Mouse (Mus musculus) right cerebral cortex, postnatal 10 days (tissue): ENCODE data around the gene D330020A13Rik.
A peak's percentile ranks its signal among the peaks of the same experiment; 100 is the strongest.
"Not testable (repeated sequence)": the region's sequence is repeated elsewhere in the genome, so short reads cannot be mapped to it uniquely, and the experiment has no call there.

ENCODE experiments used
- DNase-seq, 2 experiments: peaks; one replicate each; pipeline ENCODE4 v3.0.0; 2021; ENCODE audit warnings: low spot score in 2 of 2

D330020A13Rik gene

DNA sequence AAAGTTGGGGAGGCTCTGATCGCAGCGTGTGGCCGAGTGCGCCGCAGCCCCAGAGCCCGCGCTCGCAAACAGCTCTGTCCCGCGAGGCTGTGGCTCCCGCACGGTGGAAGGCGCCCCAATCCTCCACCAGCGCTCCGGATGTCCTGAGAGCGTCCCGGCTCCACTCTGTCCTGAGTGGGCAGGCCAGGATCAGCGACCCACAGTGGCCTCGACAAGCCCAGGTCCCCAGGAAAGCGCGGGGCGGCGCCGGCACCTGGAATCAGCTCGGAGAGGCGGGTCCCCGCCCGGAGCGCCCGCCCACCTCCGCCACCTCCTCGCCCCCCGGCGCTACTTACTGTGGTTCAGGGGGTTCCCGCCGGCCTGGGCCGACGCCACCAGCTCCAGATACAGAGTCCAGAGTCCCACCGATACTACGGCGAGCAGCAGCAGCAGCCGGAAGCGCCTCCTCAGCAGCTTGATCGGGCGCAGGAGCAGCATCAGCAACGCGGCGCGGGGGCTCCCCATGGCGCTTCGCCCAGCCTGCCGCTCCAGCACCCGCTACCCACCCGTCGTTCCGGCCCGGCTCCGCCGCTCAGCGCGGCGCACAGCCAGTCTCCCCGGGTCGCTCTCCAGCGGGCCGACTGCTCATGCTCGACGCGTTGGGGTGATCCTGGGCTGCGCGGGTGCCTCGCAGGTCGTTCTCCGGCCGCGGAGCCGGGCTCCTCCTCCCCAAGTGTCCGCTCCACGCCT, at the start of gene D330020A13Rik, which contains the start of gene B4galnt3:
Gene D330020A13Rik (plus strand): TSS at position 309 of the 729 bp plus-strand sequence.
Gene B4galnt3 (minus strand): TSS at position 504 of the 729 bp plus-strand sequence.
- peak; percentile 60 to 74 for DNase-seq

DNA sequence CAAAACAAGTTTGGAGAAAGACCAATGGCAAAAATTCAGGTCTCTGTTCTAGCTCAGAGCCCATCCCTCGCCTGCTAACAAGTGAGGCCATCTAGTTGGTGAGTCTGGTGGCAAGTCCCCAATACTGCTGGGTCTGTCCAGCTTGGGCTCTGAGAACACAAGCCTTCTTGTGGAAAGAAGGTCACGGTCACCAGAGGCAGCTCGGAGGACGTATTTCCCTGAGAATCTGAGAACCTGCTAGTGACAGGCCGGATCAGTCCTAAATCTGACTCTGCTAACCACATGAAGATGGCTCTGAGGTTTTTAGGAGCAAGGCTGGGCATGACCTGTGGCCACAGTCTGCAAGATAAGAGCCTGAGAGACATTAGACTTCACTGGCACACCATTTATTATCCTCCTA, 47.5 kb upstream of the D330020A13Rik start:
- DNase-seq: no peak

DNA sequence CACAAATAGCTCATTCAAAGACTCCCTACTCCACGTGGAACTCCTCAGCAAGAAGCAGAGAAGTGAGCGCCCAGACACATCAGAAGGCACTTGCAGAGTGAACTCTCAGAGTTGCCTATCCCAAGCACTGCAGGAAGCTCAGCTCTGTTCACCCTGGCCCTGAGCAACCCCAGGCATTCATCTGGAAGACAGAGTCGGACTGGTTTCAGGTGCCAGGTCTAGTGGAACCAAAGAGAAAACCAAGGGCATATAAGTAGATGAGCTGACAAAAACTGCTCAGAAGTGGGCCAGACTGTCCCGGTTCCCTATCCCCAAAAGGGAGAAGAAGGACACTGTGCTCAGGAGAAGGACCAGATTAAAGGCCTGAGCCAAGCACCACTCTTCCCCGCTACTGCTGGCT, 44.3 kb upstream of the D330020A13Rik start:
- DNase-seq: no peak

DNA sequence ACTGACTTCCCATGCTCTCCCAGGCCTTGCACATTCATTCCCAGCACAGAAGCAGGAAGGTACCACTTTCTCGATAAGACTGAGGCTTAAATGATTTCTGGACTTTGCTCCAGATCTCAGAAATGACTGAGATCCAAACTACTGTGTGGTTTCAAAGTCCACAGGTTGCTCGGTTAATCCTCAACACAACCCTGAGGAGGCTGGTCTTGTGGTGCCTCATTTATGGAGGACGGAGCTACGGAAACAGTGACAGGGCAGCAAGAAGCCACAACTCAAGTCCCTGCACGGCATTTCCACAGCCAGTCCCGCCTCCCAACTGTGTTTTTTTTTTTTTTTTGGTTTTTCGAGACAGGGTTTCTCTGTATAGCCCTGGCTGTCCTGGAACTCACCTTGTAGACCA, 43.2 kb upstream of the D330020A13Rik start:
- no peak for DNase-seq

DNA sequence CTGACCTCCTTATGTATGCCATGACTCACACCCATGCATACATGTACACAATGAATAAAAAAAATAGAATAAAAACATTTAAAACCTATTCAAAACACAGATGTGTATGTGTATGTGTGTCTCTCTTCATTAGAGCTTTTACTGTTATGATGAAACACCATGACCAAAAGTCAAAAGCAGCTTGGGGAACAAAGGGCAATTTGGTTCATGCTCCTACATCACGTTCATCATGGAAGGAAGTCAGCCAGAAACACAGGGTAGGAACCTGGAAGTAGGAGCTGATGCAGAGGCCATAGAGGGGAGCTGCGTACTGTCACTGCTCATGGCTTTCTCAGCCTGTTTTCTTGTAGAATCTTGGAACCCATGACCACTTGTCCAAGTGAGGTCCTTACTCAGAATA, 41.4 kb upstream of the D330020A13Rik start:
- no peak for DNase-seq

DNA sequence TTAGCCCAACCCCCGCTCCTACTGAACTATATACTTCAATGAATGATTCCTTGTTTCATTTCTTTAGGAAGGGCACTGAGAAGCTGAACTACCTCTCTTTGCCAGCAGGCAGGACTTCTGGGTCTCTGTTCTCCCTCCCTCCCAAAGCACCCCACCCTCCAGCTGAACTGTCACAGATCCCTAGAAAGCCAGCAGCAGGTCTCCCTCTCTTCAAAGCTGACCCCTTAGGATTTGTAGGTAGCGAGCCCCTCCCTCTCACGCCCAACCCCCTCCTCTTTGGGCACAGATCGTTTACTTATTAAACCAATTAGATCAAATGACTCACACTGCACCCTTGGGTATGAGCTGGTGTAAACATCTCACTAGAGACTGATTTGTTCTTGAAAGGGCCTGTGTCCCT, 39.5 kb upstream of the D330020A13Rik start:
- DNase-seq: no peak

DNA sequence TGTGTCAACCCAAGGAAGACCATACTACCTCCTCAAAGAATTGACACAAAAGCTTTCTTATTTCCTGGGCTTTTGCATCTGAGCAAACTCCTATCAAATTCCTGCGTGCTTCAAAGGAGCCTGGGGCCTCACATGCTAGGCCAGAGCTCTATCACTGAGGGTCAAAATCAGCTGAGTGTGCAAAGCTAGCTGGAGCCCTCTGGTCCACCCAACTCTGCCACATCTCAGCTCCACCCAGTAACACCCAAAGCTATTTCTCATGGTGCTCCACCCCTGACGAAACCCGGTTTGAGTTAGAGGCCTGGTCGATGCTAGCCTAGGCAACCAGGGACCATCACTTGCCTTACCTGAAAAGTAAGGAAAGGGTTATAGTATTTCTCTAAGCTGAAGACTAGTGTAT, 39.0 kb upstream of the D330020A13Rik start:
- DNase-seq: no peak

DNA sequence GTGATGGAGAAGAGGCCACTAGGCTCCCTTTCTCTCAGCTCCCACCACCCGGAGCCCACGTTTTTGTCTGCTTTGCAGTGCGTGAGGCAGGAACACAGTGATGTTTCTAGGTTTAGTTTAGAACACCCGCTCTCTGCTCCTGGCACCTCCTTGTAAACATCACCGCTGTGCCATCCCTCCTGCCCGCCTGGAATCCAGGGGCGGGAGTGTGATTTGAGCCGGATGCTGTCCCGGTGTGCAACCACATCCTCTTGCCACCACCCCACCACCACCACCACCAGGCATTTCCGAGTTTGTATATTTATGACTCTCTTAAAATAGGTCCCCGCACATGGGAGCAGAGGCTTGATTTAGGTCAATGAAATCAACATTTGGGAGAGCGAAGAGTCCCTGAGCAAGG, 38.5 kb upstream of the D330020A13Rik start:
- DNase-seq: no peak

DNA sequence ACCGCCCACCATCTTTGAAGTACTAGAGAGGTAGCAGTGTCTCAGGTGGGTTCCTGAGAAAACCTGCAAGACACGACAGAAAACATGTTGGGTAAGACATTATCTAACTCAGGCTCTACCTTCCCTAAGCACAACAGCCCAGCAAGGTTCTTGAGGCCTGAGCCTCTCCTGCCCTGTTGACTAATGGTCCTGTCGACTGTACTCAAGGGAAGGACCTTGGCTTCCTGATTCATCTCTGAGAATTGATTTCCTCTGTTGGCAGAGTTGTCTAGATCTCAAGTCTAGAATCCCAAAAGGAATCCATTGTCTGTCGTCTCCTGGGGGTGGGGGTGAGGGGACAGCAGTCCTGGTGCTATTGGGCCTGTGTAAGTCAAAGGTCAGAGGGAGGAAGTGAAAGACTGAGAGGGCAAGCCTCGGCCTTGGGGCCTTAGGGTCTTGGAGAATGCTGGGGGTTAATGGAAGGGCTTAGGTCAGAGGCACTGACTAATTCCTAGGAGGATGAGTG, 37.7 kb upstream of the D330020A13Rik start:
- no peak for DNase-seq

DNA sequence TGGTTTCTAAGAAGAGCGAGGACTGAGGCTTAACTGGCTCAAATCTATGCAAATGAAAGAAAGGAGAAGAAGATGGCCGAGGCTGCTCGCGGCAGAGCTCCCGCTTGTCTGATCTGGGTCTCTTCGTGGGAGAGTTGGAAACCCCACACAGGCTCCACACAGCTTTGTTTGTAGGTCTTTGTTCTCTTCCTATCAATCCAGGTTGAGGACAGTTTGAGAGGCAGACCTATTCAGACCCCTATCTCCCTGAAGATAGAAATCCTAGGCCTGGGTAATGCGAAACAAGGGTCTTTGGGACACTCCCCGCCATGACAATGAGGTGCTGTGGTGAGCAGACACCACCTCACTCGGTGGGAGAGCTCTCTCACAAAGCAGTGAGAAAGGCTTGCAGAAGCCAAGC, 34.7 kb upstream of the D330020A13Rik start:
- no peak for DNase-seq

DNA sequence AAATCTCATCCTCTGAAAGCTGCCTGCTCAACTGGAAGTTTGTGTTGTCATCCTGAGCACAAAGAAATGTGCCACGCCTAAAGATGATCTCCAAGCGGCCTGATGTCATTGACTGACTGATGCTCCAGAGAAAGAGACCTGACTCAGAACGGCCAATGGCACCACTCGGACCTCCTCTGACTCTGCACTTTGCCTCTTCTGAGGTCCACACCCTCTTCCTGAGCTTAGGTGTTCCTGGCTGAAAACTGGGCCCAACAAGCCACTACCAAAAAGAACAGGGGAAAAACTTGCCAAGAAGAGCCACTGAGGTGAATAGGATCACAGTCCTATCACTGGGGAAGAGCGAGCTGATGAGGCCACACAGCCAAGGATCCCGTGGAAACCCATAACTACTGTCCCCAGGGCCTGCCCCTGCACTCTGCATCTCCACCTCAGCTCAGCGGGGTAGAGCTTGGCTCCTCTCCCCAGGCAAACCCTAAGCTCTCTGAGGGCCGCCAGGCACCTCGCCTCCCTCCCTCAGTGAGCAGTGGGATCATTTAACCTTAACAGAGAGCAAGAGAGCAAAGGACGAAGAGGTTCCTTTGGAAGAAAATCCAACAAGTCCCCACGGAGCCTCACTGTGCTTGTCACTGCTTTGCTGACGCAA, 31.2 kb upstream of the D330020A13Rik start:
- no peak for DNase-seq

DNA sequence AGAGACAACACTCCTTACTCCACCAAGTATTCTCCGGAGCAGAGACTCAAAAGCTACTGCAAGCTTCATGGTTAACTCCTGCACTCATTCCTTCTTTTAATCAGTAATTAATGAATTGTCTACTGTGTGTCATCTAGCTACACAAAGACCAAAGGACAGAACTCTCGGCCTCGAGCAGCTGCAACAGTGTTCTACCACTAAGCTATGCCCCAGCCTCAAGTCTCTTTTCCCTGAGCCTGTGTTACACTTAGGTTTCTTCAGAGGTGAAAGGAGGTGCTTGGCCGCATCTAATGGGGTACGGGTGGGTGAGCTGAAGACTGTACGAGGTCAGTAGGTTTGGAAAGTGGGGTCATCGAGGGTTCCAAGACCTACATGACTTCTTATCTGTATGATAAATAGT, 30.6 kb upstream of the D330020A13Rik start:
- DNase-seq: no peak

DNA sequence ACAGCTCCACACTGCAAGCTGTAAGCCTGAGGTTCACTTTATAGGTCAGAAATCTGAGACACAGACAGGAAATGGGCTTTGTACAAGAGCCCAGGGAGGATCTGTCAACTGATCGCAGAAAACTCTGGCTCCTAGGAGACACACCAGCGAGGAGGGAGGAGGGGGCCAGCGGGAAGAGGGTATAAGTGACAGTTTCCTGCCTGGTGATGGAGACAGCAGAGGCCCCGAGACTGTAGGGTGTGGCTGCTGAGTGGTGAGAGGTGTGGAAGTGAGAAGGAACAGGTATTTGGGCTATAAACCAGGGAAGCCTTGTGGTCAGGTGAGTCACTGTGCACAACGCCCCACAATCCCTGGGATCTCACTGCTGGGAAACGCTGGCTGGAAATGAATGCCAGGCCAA, 30.0 kb upstream of the D330020A13Rik start:
- DNase-seq: no peak

DNA sequence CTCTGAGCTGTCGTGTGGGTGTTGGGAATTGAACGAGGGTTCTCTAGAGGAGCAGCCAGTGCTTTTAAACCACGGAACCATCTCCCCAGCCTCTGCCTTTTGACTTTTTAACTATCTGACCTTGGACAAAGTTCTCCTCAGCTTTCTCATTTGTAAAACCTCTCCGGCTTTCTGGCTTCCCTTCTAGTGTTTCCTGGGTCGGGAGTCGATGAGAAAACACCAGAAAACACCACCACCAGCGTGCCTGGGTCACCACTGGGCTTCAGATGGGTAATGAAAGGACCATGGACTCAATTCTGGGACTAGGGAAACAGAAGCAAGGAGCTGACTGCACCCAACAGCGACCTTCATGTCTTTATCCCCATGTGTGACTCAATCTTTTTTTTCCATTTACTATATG, 20.0 kb upstream of the D330020A13Rik start:
- no peak for DNase-seq

DNA sequence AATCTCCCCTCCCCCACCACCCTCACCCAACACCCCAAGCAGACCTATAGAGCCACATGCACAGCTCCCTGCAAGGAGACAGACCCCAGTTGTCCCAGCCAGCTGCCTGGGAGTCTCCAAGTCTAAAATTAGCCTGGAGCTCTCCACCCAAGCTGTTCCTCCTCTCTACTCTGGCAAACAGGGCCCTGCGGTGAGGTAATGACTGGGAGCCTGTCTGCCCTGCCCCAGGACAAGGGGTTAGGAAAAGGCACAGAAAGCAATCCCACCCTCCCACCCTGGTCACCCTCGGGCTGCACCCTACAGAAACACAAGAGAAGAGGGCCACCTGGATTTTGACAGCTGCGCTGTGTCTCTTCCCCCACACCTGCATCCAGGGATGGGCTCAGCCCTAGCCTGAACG, 19.3 kb upstream of the D330020A13Rik start:
- DNase-seq: peak in 1 of 2 experiments; percentile 30

DNA sequence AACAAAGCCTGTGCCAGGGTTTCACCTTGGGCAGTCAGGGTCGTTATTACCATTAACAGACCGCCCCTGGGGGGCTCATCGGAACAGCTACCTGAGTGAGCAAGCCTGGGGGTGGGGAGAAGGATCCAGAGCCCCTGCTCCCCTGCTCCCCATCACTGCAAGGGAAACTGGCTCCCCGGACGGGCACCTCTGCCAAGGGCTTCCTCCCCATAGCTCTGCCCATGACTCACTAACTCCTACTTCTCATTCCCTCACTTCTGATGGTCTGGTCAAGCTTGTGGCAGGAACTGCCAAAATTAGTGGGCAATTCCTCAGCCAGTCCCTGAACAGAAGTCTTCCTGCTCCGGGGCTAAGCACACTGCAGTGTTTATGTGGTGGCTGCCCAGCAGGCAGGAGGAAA, 18.9 kb upstream of the D330020A13Rik start:
- no peak for DNase-seq

DNA sequence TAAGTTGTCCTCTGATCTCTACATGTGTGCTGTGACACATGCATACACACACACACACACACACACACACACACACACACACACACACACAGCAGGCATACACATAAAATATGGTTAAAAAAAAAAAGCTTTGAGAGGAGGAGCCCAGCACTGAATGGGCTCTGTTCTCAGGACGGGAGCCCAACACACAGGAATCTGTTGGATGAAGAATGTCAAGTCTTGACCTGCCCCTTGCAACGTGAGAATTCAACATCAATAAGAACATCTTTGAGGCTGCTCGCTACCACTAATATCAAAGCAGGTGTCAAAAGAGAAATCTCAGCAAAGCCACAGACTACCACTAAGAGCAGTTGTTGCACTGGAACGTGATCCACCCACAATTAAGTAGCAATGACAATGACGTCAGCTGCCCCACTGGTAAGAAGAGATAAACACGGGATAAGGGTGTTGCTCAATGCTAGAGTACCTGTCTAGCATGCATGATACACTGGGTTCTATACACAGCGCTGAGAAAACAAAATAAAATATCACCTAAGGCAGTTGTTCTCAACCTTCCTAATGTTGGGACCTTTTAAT, 17.2 kb upstream of the D330020A13Rik start:
- no peak for DNase-seq

DNA sequence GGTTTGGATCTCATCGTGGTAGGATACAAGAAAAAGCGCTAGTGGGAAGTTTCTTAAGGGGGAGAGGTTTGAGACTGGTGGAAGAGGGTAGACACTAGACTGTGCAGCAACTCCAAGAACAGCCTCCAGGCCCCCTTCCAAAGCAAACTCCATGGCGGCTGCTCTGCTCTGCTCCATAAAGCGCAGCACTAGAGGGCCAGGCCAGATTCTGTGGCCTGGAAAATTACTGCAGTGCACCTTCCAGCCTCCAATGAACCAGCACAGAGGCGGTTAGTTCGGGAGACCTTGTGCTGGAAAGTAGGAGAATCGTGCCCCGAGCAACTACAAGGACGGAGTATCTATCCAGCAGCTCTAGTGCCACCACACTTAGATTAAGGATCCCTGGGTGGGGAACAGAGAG, 6.9 kb upstream of the D330020A13Rik start:
- DNase-seq: no peak

DNA sequence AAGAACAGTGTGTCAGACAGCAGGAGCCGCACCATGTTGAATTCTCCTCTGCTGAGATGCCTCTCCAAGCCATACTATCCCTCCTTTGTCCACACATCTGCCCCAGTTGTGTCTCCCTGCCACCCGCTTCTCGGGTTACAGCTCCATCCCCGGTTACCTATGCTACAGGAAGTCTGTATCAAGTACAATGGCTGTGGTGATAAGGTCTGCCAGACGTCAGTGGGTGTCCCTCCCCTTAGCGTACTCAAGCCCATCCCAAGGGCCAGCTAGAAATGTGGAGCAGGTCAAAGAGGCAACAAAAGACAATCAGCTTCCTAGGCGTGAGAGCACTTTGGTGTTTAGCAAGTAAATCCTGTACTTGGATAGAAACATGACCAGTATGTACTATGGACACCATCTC, 5.6 kb upstream of the D330020A13Rik start:
- no peak for DNase-seq

DNA sequence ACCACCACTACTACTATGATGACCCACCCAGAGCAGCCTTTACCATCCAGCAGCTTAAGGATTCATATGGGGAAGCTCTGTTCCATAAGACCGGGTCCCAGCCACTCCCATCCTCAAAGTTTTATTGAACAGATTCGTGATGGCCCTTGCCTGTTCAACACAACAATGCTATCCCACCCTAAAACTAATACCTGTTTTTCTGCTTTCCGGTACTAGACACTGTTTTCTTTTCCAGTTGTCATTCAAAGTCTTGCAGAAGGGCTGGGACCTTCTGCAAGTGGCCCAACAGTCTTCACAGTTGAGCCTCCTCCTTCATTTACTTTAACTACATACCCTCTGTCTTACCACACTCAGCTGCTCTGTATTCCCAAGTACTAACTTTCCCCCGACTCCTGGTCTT, 4.7 kb upstream of the D330020A13Rik start:
- DNase-seq: no peak

DNA sequence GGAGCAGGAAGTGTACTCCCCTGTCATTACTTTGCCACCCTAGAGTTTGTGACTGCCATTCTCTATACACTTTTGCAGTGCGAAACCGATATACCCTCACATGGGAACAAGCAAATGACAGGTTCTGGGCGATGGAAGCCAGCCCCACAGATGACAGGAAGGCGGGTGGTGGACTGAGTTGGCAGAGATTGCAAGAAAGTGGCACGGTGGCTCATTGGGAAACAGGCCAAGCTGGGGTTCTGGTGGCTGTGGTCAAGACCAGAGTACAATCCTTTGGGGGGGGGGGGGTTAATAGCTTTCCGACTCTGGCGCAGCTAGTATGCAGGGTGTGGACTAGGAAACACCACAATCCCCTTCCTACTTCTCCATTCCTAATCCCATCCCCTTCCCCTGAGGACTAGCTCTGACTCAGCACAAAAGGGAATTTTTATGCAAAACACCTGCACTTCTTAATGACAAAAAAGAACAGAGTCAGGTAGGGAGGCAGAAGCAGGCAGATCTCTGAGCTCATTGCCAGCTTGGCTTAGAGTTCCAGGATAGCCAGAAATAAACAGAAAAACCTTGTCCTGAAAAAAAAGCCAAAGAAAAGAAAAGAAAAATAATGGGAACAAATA, 2.7 kb upstream of the D330020A13Rik start:
- DNase-seq: no peak

DNA sequence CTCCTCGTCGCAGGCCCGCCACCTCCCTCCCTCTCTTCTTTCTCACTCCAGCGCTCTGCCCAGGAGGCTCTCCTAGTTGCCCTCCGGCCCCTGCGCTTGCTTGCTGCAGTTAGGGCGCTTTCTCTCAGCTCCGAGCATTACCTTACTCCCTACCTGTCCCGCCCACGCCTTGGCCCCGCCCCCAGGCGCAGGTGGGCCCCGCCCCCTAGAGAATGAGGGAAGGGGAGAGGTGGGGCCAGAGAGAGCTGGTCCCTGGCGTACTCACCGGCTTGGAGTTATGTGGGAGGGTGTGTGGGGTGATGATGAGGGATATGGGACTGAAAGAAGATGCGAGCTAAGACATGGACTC, 595 bp downstream of the D330020A13Rik start:
- peak; percentile 35 to 47 for DNase-seq

DNA sequence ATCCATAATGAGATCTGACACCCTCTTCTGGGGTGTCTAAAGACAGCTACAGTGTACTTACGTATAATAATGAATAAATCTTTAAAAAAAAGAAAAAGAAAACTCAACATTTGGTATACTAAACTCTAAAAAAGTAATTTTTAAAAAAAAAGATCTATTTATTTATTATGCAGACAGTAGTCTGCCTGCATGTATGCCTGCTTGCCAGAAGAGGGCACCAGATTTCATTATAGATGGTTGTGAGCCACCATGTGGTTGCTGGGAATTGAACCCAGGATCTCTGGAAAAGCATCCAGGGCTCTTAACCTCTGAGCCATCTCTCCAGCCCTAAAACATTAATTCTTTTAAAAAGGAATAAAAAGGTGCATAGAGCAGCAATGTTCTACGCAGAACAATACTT, 2.4 kb downstream of the D330020A13Rik start:
- DNase-seq: not testable (repeated sequence)
